Mouse (Mus musculus): ENCODE measurements around the gene Myh9. TPM values are rescaled to one million over a fixed set of nuclear protein-coding genes. Genes with fewer than 3 reads are reported as not detected.
A peak's percentile ranks its signal among the peaks of the same experiment; 100 is the strongest.

Myh9 gene
- total RNA-seq, 2 experiments from 2014 or later, result 219 to 228 TPM

DNA sequence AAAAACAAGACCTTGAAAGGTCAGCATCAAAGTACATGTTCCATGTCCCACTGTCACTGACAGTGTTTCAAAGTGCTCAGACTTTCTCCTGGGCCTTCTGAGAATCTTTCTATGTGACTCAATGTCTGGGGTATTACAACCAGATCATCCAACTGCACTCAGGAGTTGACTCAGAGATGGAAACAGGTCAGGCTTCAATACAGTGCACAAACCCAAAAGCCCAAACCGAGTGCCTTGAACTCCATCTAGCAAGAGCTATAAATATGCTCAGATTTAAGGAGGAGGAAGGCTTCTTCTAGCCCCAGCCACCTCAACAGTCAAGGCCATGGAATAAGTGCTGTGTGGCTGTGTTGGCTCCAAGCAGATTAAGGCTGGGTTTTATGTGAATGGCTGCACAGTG, 56.2 kb downstream of the Myh9 start:
- DNase-seq, result no peak

DNA sequence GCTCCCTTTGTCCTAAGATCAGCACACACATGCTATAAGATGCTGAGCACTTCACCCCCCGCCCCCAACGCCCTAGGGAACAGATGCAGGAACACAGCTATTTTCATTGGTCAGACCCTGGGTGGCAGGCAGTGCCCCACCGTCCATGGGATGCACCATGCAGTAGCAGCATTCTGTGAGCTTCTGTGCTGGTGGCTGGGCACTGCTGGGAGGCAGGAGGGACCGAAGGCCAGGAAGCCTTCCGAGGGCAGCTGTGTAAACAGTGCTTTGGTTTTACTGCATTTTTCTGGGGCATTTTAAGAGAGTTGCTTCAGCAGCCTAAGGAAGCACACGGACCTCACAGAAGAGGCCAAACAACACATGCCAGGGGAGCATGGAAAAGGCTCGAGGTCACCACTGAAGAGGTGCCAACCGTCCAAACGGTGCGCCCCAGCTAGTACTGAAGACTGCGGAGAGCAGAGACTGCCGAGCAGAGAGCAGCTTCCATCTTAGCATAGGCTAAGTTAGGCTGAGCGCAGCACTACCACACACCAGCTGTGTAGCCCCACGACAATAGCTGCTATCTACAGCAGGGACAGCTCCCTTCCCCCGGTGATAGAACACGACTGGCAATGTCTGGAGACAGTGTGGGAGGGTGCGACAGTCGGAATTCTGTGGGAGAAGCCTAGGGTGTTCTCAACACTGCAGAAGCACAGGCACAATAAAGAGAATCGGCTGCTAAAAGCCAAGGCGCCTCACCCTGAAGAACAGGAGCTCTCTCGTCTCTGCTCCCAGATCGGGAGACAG, 57.7 kb downstream of the Myh9 start:
- DNase-seq, result no peak

DNA sequence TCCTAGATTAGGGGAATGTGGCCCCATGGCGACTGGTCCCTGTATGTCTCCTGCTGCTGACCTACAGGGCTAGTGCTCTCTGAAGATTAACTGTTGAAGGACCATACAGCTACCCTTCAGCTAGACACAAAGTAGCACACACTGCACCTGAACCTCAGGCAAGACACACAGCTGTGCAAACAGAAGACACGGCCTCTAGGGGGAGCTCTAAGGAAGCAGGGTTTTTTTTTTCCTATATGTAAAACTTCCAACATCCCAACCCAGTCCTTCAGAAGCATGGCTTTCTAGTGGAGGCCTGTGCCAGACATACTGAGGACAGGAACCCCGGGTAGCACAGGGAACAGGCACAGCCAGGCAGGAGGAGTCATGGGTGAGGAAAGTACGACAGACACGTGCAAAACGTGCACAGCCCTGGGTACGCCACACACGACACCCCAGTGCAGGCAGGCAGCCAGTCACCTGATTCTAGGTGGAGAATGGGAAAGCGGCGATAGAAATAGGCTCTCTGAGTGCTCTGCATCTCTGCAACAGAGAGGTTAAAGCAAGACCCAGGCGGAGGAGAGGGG, 59.4 kb downstream of the Myh9 start:
- peak; percentile 64 for DNase-seq

DNA sequence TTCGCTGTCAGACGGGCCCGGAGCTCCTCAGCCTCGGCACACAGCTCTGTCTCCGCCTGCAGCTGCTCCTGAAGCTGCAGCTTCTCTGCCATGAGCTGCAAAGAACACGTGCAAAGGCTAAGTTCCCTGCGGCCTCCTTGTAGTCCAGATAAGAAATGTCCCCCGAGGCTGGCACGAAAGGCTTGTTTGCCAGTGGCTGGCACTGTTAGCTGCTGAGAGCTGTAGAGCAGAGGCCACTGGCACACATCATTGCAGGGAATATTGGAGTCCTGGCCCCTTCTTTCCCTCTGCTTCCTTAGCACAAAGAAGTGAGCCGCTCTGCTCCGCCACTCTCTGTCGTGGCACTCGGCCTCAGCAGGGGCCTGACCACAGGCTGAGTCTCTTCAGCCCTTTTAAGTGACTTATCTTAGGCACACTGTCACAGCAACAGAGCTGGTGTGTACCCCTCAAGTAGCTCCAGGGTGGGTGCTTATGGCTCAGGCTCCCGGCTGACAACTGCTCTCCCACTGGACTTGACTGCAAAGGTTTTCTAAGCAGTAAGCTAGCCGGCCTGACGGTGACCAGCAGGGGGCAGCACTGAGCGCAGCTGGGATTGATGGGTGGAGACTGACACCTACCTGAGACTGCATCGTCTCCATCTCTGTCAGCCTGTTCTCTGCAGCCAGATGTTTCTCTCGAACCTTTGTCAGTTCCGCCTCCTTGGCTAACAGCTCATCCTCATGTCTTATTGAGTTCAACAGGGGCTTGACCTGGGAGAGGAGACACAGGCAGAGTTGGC, 66.6 kb downstream of the Myh9 start:
- peak; percentile 90 for DNase-seq

DNA sequence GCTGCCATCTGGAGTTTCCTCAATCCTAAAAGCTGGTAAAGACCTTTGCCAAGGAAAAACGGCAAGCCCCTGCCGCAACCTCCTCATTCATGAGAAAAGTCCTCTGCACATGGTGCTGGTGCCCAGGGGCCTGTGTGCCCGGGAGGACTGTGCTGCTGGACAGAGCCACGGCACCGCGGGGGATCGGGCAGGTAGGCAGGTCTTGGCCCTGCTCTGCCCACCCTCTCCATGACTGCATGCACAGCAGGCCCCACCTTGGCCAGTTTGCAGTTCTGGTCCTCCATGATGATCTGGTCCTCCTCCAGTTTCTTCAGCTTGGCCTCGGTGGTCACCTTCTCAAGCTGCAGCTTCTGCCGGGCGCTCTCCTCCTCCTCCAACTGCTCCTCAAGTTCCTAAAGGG, 67.7 kb downstream of the Myh9 start:
- no peak for DNase-seq

DNA sequence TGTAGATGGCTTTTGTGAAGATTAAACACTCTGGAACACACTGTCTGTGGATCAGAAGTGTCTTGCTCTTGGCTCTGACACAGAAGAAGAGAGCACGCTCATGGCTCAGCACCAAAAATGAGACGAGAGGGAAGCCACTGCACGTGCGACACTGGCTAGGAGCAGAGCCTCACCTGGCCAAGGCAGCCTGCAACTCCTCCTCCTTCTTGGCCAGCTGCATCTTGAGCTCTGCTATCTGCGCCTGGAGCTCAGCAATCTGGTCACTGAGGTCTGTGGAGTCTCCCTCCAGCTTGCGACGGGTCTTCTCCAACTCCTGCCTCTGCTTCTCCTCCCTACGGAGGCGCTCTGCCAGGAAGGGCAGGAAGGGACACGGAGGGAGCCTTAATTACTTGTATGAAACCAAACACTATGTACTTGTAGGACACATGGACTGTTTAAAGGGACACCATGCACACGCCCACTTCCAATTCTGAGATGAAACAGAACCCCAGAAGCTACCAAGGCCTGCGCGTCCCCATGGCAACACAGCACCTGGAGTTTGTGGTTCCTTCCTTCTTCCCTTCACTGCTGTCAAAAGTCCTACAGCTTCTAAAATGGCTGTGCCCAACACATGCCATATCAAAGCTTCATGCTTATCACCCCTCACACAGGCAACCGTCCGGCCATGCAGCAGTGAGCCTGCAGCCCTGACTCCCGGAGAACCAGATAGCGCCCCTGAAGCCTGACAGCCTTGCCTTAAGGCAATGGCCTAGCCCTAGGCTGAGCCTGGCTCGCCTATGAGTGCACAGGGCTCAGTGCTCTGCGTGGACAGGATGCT, 68.7 kb downstream of the Myh9 start:
- no peak for DNase-seq

DNA sequence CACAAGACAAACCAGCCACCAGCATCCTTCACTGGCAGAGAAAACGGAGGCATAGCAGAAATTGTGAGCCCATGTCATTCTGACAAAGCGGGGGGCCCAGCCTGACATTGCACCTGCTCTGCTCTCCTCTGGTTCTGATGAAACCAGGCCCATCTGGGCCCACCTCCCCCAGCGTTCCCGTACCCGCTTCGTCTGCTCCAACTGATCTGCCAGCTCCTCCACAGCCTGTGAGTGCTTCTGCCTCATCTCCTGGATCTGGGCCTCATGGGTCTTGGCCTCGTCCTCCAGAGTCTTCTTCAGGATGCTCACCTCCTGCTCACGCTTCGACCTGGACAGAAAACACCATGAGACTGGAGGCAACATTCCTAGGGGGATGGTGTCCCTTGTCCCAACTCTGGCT, 71.0 kb downstream of the Myh9 start:
- no peak for DNase-seq

DNA sequence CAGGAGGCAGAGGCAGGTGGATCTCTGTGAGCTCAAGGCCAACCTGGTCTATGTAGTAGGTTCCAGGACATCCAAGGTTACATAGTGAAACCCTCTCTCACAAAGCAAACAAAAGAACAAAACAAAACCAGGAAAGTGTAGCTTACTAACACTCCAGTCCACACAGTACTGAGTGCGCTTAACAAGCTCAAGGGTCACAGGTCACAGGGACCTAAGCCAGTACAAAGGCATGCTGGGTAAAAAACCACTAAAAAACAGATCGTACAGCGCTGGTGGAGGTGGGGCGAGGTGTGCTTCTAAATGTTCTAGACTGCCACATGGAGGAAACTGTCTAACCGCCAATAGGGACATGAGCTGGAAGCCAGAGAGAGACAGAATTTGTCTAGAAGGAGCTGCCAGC, 71.6 kb downstream of the Myh9 start:
- no peak for DNase-seq

DNA sequence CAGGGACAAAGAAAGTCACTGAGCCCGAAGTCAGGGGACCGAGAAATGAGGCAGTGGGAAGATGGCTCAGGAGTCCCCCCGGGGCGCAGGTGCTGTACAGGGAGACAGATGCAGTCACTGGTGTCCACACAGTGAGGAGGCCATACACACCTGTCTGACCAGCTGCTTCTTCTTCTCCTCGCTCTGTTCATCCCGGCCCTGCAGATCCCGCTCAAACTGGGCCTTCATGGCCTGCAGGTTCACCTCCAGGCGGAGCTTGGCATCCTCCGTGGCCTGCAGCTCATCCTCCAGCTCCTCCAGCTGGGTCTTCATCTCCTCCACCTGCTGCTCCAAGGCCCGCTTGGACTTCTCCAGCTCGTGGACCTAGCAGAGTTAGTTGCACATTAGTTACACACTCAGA, 75.0 kb downstream of the Myh9 start:
- DNase-seq, result no peak

DNA sequence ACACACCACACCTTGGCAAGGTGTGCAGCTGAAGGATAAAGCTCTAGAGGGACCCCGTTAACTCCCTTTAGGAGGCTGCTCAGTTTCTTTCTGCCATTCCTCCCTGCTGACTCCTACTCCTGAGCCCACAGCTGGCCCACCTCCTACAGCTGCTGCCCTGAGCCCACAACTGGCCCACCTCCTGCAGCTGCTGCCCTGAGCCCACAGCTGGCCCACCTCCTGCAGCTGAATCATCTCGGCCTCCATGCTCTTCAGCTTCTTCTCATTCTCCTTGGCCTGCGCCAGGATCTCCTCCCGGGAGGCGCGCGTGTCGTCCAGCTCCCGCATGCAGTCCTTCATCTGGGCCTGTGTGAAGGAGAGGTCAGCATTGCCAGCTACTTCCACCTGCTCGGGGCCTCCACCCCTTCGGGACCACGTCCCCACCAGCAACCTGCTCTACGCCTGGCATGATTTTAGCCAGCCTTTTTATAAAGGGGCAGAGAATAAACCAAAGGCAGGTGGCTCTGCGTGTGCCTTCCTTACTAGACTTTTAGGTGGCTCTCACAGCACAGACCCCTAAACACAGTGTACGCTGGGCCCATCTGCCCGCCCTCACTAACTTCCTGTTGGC, 76.4 kb downstream of the Myh9 start:
- no peak for DNase-seq

DNA sequence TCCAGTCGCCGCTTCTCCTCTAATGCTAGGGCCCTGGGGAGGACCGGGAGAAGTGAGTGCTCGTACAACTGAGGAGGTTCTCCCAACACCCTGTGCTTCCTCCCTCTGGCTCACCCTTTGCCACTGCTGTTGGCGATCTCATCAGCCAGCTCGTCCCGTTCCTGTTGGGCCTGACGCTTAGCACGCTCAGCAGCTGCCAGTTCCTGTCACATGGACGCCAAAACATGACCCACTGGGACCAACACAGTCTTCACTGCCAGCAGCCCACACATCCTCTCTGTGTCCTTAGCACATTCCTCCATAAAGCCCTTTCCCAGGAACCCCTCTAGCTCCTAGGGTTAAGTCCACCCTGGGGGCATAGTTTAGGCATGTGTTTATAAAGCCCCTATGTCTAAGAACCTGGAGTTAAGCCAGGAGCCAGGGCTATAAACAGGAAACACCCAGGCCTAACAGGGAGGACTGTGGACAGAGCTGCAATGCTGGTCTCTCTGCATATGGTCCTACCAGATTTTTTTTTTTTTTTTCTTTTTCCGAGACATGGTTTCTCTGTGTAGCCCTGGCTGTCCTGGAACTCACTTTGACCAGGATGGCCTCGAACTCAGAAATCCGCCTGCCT, 77.5 kb downstream of the Myh9 start:
- peak; percentile 76 for DNase-seq

DNA sequence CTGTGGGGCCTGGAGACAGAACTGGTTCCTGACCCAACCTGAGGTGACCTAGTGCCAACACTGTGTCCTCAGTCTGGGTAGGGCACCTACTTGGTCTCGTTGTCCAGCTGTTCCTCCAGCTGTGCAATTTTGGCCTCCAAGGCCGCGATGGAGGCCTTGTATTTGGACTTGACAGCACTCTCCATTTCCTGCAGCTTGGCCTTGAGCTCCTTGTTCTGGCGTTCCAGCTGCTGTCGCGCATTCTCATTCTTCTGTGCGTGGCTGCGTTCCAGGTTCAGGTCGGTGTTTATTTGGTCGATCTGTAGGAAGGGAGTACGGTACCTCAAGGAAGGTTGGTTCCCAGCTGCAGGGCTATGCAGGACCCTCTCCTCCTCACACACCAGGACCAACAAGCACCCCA, 78.3 kb downstream of the Myh9 start:
- peak; percentile 47 for DNase-seq

DNA sequence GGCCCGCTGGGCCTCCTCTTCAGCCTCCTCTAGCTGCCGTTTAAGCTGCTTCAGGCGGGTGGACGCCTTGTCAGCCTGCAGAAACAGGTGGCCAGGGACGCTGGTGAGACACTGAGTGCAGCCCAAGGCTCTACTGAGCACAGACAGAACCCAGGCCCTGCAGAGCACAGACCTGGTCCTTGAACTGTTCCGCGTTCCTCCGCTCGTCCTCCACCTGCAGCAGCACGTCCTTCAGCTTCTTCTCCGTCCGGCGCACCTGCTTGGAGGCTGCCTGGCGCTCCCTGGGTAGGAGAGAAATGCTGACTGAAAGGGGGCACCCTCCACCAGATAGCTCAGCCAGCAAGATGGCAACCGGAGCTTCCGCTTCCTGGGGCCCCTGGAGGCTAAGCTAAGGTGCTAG, 78.9 kb downstream of the Myh9 start:
- DNase-seq, result no peak

DNA sequence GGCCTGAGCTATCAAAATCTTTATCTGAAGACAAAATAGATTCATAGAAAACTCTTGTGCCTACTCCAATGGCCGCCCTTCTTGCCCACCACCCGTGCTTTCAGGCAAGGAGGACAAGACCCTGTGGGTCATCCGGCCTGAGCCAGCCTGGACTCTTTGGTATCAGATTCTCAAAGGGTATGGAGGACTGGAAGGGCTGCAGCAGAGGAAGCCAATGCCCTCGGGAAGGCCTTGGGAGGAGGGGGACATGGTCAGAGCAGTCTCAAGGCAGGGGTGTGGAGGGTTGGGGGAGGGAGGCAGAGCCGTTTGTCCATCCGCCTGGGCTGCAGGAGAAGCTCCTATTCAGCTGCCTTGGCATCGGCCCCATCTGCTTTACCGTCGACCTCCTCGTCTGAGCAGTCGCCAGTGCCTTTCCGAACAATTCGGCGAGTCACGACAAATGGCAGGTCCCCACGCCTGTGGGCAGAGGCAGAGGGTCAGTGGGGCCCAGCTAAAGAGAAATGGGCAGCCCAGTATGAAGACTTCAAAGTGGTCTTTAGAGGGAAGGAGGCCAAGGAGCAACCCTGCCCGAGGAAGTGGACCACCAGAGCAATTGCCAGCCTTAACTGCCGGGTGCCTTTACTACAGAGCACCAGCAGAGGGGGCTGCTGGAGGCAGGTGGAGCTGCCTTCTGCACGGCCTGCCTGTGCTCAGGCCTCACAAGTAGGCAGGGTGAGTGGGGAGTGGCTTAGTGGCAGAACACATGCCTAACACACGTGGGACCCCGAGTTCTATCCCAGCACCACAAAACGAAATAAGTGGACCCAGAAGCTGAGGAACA, 80.2 kb downstream of the Myh9 start:
- peak; percentile 63 for DNase-seq

DNA sequence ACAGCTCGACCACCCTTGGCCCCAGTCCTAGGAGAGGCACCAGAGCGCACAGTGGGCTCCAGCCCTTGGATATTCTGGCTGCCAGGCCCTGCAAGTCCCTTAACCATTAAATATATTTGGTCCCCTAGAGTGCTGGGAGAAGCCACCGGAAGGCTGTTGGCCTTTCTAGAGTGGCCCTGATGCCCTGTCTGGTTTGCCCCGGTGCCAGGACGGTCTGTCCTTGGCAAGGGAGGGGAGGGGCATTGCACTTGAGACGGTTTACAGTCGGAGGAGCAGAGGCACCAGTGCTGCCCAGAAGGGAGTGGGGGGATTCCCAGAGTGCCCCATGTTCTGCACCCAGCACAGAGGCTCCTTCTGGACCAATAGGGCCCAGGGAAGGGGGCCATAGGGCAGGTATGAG, 80.9 kb downstream of the Myh9 start:
- DNase-seq, result no peak

DNA sequence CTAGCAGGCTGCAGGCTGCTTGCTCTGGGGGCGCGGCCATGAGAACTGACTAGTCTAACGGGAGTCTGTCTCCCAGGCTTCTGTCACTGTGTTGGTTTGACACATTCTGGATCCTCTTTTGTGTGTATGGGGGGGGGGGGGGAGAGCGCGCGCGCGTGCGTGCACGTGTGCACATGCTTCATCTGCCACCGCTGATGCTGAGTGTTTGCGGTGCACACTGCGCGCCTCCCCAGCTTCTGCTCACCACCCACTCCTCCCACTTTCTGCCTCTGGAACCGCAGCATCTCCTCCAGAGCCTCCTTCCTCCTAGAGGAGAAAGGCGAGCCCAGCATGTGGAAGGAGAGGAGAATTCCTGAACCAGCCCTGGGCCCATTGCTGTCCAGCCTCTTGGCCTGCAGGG, 81.9 kb downstream of the Myh9 start:
- no peak for DNase-seq

DNA sequence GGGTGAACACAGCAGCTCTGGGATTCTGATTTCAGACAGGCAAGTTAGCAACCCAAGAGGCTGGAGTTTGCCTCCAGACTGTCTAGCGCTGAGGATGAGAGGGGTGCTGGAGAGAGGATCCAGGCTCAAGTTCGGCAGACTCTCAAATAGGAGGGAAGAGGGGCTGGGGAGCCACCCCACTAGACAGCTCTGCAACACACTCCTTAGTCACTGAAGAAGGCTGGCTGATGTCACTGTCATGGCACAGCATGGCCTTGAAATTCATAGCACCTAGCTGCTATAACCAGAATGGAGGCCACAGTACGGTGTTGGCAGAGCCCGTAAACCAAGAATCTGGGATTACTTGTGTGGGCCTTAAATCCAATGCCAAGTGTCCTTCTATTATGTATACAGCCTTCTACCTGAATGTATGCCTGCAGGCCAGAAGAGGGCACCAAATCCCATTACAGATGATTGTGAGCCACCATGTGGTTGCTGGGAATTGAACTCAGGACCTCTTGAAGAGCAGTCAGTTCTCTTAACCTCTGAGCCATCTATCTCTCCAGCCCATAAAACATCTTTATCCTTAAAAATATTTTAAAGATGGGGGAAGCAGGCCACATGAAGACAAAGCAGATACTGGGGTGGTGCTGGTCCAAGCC, 84.3 kb downstream of the Myh9 start:
- DNase-seq, result no peak

DNA sequence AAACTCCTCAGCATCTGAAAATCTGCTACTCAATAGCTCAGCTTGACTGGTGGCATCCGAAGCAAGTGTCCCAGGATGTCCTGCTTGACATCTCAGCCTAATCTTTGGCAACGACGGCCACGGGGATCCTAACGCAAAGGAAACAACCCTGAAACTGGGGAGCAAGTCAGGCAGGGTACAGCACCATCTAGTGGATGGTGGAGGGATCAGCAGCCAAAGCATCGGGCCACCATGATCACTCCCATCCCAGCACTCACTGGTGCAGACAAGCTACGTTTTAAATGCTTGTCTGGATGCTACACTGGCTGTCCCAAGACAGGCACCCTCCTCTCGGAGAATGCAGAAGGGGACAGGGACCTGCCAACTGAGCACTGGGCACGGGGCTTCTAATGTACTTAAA, 85.1 kb downstream of the Myh9 start, which contains the start of gene Apol8:
Apol8 (minus strand) TSS at position 156 of the 400 bp plus-strand sequence.
- peak; percentile 67 for DNase-seq

DNA sequence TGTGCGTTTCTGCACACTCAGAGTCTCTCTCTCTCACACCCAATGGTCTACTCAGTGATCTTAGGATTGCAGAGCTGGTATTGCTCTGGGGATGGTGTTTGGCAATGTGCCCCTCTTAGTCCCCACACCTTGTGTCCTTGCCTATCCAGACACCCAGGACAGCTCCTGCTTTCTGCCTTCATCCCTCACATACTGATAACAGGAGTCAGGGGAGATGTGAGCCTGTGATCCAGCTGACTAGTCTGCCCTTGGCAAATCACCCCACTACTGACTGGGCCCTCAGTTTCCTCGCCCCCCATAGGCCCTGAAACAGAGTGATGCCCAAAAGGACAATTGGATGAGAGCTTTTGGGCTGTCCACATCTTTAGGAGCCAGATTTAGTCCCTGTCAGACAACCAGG, 85.9 kb downstream of the Myh9 start:
- DNase-seq, result no peak

DNA sequence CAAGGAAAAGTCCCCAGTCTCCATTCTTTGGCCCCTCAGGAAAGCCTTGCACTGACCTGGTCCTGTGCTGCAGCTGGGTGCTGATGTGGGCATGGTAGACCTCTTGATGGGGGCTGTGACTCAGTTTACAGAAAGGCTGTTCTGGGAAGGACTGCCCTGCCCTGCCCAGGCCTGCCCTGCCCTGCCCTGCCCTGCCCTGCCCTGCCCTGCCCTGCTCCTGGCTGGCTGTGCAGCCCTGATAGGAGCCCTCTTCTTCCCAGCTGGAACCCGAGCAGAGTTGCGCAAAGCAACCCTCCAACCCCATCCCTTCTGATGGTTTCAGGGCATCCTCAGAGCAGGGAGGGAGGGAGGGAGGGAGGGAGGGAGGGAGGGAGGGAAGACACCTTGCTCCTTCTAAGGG, 86.8 kb downstream of the Myh9 start:
- no peak for DNase-seq
